32 mouse cellular contexts compared by ENCODE assay signal in genomic region chr5:12487926-12488325, GRCm38 (mm10).
"Had no signal": no experiment of that assay in that cellular context is flagged by ENCODE, and none has a peak within 500 bp of the region (broad histone marks: within the 10 kb centered on the region; RNA-seq: fewer than 3 reads in every experiment).

No protein-coding gene starts in this region.

- H3K4me1 ChIP-seq: limb, embryonic 10.5 days; limb, embryonic 12.5 days; limb, embryonic 13.5 days; limb, embryonic 15.5 days; liver, embryonic 12.5 days; liver, embryonic 13.5 days; liver, embryonic 15.5 days; lung, embryonic 15.5 days; megakaryocyte, embryonic 14.5 days; midbrain, embryonic 10.5 days; midbrain, embryonic 12.5 days; midbrain, embryonic 13.5 days; midbrain, embryonic 15.5 days; neural tube, embryonic 12.5 days had no signal

- H3K4me2 ChIP-seq: limb, embryonic 12.5 days; limb, embryonic 13.5 days; limb, embryonic 15.5 days; liver, embryonic 11.5 days; liver, embryonic 12.5 days; liver, embryonic 13.5 days; liver, embryonic 15.5 days; lung, embryonic 14.5 days; lung, embryonic 15.5 days; midbrain, embryonic 11.5 days; midbrain, embryonic 12.5 days; midbrain, embryonic 13.5 days; midbrain, embryonic 15.5 days; neural tube, embryonic 12.5 days had no signal

- DNase-seq: left cerebral cortex, postnatal 4 days; liver; liver, embryonic 13.5 days; liver, postnatal 0 days; lung, adult 18-20 months; lung, adult 2 months; lung, embryonic 14.5 days; lung, postnatal 10 days; lung, postnatal 14 days; lung, postnatal 36 days; lung, postnatal 4 days; midbrain, embryonic 14.5 days had no signal

- ATAC-seq: liver, embryonic 12.5 days; liver, postnatal 0 days; lung, postnatal 0 days; midbrain, embryonic 13.5 days; midbrain, embryonic 15.5 days; midbrain, embryonic 16.5 days had no signal

- H3K4me3 ChIP-seq: limb, embryonic 10.5 days; limb, embryonic 12.5 days; limb, embryonic 13.5 days; limb, embryonic 15.5 days; liver, embryonic 12.5 days; liver, embryonic 13.5 days; liver, embryonic 15.5 days; lung, embryonic 15.5 days; megakaryocyte, embryonic 14.5 days; midbrain, embryonic 10.5 days; midbrain, embryonic 12.5 days; midbrain, embryonic 13.5 days; midbrain, embryonic 15.5 days; myocyte; neural tube, embryonic 12.5 days had no signal

- H3K9ac ChIP-seq: limb, embryonic 12.5 days; limb, embryonic 13.5 days; limb, embryonic 15.5 days; liver, embryonic 12.5 days; liver, embryonic 13.5 days; liver, embryonic 14.5 days; liver, embryonic 15.5 days; liver, postnatal 0 days; lung, embryonic 14.5 days; lung, embryonic 15.5 days; midbrain, embryonic 12.5 days; midbrain, embryonic 13.5 days; midbrain, embryonic 15.5 days; neural tube, embryonic 12.5 days had no signal

- H3K27ac ChIP-seq: limb, embryonic 10.5 days; limb, embryonic 12.5 days; limb, embryonic 13.5 days; limb, embryonic 15.5 days; liver, embryonic 12.5 days; liver, embryonic 13.5 days; liver, embryonic 14.5 days; liver, embryonic 15.5 days; lung, embryonic 15.5 days; macrophage; midbrain, embryonic 10.5 days; midbrain, embryonic 12.5 days; midbrain, embryonic 13.5 days; midbrain, embryonic 15.5 days; neural tube, embryonic 12.5 days had no signal

- H3K9me3 ChIP-seq: limb, embryonic 10.5 days; limb, embryonic 12.5 days; limb, embryonic 13.5 days; limb, embryonic 15.5 days; liver, embryonic 12.5 days; liver, embryonic 13.5 days; liver, embryonic 15.5 days; lung, embryonic 15.5 days; megakaryocyte, embryonic 14.5 days; midbrain, embryonic 10.5 days; midbrain, embryonic 12.5 days; midbrain, embryonic 13.5 days; midbrain, embryonic 15.5 days; neural tube, embryonic 12.5 days had no signal

- H3K36me3 ChIP-seq: limb, embryonic 10.5 days; limb, embryonic 12.5 days; limb, embryonic 13.5 days; limb, embryonic 15.5 days; liver, embryonic 12.5 days; liver, embryonic 13.5 days; liver, embryonic 15.5 days; lung, embryonic 15.5 days; midbrain, embryonic 10.5 days; midbrain, embryonic 12.5 days; midbrain, embryonic 13.5 days; midbrain, embryonic 15.5 days; neural tube, embryonic 12.5 days had no signal

- H3K27me3 ChIP-seq: limb, embryonic 12.5 days; limb, embryonic 13.5 days; limb, embryonic 15.5 days; liver, embryonic 12.5 days; liver, embryonic 13.5 days; liver, embryonic 15.5 days; lung, embryonic 15.5 days; megakaryocyte, embryonic 14.5 days; midbrain, embryonic 12.5 days; midbrain, embryonic 13.5 days; midbrain, embryonic 15.5 days; neural tube, embryonic 12.5 days had no signal
